Mouse (Mus musculus): ENCODE data around the gene Cds1.

DNA sequence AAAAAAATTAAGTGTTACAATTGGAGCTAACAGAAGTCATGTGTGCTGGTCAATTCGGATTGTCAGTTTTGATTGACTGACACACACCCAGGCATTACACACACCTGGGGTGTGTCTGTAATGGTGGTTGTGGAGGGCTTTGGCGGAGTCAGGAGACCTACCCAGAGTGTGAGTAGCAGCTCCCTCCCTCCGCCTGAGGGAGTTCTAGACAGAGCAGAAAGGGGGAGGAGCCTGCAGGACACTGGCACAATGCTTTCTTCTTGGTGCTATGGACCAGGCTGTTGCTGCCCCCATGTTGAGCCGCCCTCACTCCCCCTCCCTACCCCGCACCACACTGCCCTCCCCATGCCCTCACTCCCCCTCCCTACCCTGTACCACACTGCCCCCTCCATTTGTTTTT lies 25.6 kb downstream of the Cds1 start:
- TF ChIP-seq POLR2A (IDR thresholded peaks at IDR 0.05; ENCODE audit: low read depth, low read length) (no peak), CTCF (IDR thresholded peaks at IDR 0.05; ENCODE audit: extremely low read depth, insufficient read length, insufficient replicate concordance, low read depth, low read length) (no peak)

All from small intestine, adult 2 months (tissue).